Mouse (Mus musculus) gastrocnemius, postnatal 25 days (tissue): ENCODE data around the gene Moxd1. TPM values are rescaled to one million over a fixed set of nuclear protein-coding genes. Genes with fewer than 3 reads are reported as not detected.

Experiments used
- DNase-seq: peaks from one replicate; pipeline ENCODE4 v3.0.0; 2022
- long read RNA-seq, 2 experiments: library from polyadenylated mRNA; stranded (forward); transcript quantifications; one replicate each; pipeline ENCODE4 v2.0.0; 2021
- total RNA-seq, 2 experiments: library from RNA; stranded (reverse); gene quantifications; 1 replicate in 1 of 2; 2 replicates in 1 of 2; pipeline ENCODE4 v1.2.3; 2021

Moxd1 gene
- total RNA-seq: under 1 TPM; 0.56 to 0.69 TPM
- long read RNA-seq, experiment 1: 0 reads
- long read RNA-seq, experiment 2, partial matches to known transcripts: 0 of 1 reads
- long read RNA-seq, experiment 2, other reads (novel, unspliced or antisense): 0 of 1 reads

- peak; percentile 10 for DNase-seq
These were observed at the start of gene Moxd1 for GRCm38 (mm10) chr10:24223449-24224143. Gene Moxd1 (plus strand): TSS chr10:24223517.

GRCm38 (mm10) chr10:24190392-24190791 is 32.9 kb upstream of the Moxd1 start:
- DNase-seq: no peak

GRCm38 (mm10) chr10:24191977-24192376 is 31.3 kb upstream of the Moxd1 start:
- DNase-seq: no peak

GRCm38 (mm10) chr10:24199303-24199702 is 24.0 kb upstream of the Moxd1 start:
- DNase-seq: no peak

- no peak for DNase-seq
These were observed 23.2 kb upstream of the Moxd1 start for GRCm38 (mm10) chr10:24200099-24200498.

GRCm38 (mm10) chr10:24210075-24210474 is 13.2 kb upstream of the Moxd1 start:
- DNase-seq: no peak

GRCm38 (mm10) chr10:24213297-24213696 is 10.0 kb upstream of the Moxd1 start:
- no peak for DNase-seq

- DNase-seq: no peak
These were observed 5.6 kb upstream of the Moxd1 start for GRCm38 (mm10) chr10:24217558-24218268.

- no peak for DNase-seq
These were observed 2.4 kb upstream of the Moxd1 start for GRCm38 (mm10) chr10:24220931-24221330.

GRCm38 (mm10) chr10:24222911-24223310 is 406 bp upstream of the Moxd1 start:
- no peak for DNase-seq

- no peak for DNase-seq
These were observed 1.3 kb downstream of the Moxd1 start for GRCm38 (mm10) chr10:24224591-24224990.

GRCm38 (mm10) chr10:24228318-24229183 is 5.2 kb downstream of the Moxd1 start:
- DNase-seq: no peak

GRCm38 (mm10) chr10:24232281-24232680 is 9.0 kb downstream of the Moxd1 start:
- no peak for DNase-seq

GRCm38 (mm10) chr10:24235426-24236283 is 12.3 kb downstream of the Moxd1 start:
- DNase-seq: no peak

- no peak for DNase-seq
These were observed 23.5 kb downstream of the Moxd1 start for GRCm38 (mm10) chr10:24246815-24247214.

GRCm38 (mm10) chr10:24248116-24248515 is 24.8 kb downstream of the Moxd1 start:
- DNase-seq: no peak

GRCm38 (mm10) chr10:24251631-24252030 is 28.3 kb downstream of the Moxd1 start:
- no peak for DNase-seq

GRCm38 (mm10) chr10:24258150-24258549 is 34.8 kb downstream of the Moxd1 start:
- no peak for DNase-seq

GRCm38 (mm10) chr10:24258885-24259284 is 35.6 kb downstream of the Moxd1 start:
- DNase-seq: no peak

GRCm38 (mm10) chr10:24259794-24260590 is 36.7 kb downstream of the Moxd1 start:
- DNase-seq: no peak

- no peak for DNase-seq
These were observed 44.2 kb downstream of the Moxd1 start for GRCm38 (mm10) chr10:24267520-24267919.
